Mouse (Mus musculus): ENCODE measurements around the gene Dnah3. TPM values are rescaled to one million over a fixed set of nuclear protein-coding genes. Genes with fewer than 3 reads are reported as not detected.

Gene Dnah3
- total RNA-seq, 2 experiments from 2014 or later = not detected

DNA sequence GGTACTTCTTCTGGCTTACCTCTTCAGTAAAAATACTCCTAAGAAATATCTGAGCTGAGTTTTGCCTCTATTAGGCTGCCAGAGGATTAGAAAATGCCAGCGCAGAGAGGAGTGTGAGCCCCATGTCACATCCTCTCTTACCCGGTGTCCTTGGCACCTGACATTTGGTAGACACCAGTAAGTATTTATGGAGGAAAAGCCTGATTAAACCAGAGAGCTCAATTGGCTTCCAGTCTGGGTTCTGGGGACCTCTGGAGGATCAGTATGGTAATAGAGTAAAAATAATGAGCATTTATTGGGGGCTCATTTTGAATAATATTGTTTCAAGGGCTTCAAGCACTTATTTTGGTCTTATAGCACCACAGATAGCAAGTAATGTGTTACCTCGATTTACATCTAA, 39.6 kb downstream of the Dnah3 start:
- ATAC-seq (ENCODE audit: poor library complexity, severe bottlenecking) = no peak

DNA sequence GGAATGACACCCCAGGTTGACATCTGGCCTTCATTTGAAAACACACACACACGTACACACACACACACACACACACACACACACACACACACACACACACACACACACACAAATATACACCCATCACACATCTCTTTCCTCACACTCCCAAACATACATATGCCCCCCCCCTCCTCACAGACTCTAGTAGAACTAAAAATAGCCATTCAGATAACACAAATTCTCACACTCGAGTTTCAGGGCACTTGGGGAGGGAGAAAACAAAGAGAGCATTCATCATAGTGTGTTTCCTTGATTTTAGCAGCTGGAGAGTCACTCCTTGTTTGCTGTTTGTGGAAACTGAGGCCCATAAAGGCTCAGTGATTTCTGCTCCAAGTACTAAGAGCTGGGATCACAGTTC, 41.1 kb downstream of the Dnah3 start:
- no peak for ATAC-seq (ENCODE audit: poor library complexity, severe bottlenecking)

- no peak for ATAC-seq (ENCODE audit: poor library complexity, severe bottlenecking)
Measured at GRCm38 (mm10) chr7:120050447-120050846, 44.6 kb downstream of the Dnah3 start.

DNA sequence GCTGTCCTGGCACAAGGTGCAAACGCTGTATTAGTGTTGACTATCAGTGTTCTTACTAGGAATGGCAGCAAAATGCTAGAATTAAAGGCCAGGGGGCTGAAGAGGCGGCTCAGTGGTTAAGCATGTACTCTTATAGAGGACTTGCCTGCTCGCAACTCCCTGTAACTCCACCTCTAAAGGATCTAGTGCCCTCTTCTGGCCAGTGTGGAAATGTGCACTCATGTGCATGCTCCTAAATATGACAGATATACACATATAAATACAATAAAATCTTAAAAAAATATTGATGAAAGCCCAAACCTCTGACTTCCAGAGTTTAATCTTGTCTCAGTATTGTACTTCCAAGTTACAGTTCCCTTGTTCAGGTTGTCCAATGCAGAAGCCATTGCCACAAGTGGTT, 51.1 kb downstream of the Dnah3 start:
- ATAC-seq (ENCODE audit: poor library complexity, severe bottlenecking) = no peak

GRCm38 (mm10) chr7:120036422-120036821, 58.7 kb downstream of the Dnah3 start:
- ATAC-seq (ENCODE audit: poor library complexity, severe bottlenecking) = no peak

DNA sequence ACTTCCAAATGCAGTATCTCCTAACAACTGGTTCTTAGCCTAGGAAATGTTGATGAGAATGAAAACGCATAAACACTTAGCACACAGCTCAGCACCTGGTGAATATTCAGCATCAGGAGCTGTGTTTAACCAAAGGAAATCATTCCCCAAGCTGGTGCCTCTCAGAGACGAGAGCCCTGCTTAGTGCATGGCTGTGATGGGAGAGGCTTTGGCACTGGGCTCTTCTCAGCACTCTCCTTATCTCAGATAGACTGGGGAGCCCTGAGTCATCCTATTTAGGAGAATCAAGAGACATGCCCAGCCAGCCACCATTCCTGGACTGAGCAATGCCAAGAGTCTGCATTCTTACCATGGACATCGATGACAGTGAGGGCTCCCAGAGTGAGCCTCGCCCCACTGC, 60.1 kb downstream of the Dnah3 start:
- ATAC-seq (ENCODE audit: poor library complexity, severe bottlenecking) = no peak

- ATAC-seq (ENCODE audit: poor library complexity, severe bottlenecking) = no peak
Measured at GRCm38 (mm10) chr7:120034566-120034965, 60.5 kb downstream of the Dnah3 start.

DNA sequence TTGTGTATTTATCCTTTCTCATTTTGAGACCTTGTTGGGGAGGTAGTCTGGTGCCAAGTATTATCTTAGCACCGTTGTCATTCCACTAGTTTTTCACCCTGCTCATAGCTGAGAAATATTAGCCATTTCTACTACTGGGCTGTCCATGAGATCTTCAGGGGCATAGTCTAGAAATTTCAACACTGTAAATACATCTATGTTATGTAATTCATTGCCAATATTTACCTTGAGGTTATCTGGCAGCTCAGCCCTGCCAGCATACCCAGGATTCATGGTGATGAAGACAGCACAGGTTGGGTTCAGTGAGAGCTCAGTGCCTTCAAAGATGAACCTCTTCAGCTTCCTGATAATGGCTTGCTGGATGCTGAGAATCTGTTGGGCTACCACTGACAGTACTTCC, 66.4 kb downstream of the Dnah3 start:
- ATAC-seq (ENCODE audit: poor library complexity, severe bottlenecking) = no peak

DNA sequence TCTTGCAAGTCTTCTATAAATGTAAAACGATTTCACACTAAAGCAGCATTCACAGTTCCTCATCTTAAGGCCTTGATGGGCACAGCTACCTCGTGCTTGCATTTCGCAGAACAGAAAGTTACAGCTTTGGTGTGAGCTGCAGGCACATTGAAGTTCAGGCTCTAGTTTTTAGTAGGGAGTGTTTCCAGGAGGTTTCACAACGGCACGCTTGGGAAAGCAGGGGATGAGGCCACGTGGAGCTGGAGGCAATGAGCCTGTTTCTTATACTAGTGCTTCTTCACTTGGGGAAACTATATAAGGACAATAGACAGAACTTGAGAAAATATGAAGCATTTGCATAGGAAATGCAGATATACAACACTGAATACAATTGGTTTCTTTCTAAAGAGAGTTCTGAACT, 98.0 kb downstream of the Dnah3 start:
- no peak for ATAC-seq (ENCODE audit: poor library complexity, severe bottlenecking)

GRCm38 (mm10) chr7:119985279-119985912, 109.7 kb downstream of the Dnah3 start:
- no peak for ATAC-seq (ENCODE audit: poor library complexity, severe bottlenecking)

DNA sequence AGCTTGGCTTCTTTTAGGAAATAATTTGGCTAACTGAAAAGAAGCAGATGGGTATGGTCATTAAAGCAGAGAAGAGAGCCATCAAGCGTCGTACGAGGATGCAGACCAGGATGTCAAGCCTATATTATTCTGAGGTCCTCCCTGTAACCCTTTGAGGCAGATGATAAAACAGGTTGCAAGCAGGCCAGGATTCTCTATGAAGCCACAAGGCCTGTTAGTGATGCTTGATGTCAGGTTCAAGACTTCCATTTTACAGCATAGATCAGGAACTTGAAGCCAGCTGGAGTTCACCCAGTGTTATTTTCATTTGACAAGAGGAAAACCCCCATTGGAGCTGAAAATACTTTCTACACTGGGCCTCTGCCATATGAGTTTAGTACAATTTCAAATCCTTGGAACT, 114.9 kb downstream of the Dnah3 start:
- no peak for ATAC-seq (ENCODE audit: poor library complexity, severe bottlenecking)

- no peak for ATAC-seq (ENCODE audit: poor library complexity, severe bottlenecking)
Measured at GRCm38 (mm10) chr7:119978576-119978975, 116.5 kb downstream of the Dnah3 start.

DNA sequence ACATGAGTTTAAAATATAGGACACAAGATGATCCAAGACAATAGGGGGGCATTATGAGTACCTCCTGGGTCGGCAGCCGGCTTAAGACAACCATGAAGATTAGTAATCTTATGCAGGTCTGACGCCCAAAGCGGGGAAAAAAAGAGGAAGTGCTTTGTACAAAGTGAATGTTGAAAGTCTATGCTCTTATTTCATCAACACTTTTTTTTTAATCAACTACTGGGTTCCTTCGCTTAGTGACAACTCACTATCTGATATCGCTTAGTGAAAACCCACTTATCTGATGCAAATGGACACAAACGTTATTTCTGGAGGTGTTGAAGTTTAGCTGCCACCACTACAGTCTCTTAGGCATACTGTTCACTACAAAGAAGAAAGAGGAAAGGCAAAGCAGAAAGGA, 117.5 kb downstream of the Dnah3 start:
- ATAC-seq (ENCODE audit: poor library complexity, severe bottlenecking) = peak; percentile 79

DNA sequence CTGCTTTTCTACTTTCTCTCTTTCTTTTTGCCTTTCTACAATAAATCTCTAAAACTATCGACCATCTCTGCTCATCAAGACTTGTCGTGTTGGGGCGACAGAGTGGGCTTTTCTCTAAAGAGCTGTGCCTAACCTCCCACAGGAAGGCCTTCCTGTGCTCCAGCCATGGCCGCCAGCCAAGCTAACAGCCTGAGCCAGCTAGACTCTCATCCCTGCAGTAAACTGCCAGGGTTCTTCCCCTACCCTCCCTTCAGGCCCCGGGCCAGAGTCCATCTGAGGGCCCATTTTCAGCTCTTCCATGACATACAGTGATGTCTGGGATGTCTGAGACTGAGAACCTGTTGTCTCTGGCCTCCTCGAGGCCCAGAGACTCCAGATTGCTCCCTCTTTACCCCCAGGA, 118.8 kb downstream of the Dnah3 start:
- no peak for ATAC-seq (ENCODE audit: poor library complexity, severe bottlenecking)

DNA sequence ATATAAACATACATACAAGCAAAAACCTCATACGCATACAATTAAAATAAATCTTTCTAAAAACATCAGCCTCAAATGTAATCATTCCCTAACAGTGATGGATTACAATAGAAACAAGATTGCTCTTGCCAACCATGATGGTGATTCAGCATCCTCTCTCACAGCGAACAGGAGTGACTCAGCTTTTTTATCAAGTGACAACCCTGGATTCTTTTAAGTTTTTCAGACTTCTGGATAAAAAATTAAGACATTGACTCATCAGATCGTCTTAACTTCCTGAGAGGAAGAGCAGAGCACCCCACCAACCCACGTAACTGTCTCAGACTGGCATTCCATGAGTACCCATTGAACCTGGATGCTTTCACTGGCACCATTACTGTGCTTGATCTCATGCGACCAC, 120.9 kb downstream of the Dnah3 start:
- no peak for ATAC-seq (ENCODE audit: poor library complexity, severe bottlenecking)

DNA sequence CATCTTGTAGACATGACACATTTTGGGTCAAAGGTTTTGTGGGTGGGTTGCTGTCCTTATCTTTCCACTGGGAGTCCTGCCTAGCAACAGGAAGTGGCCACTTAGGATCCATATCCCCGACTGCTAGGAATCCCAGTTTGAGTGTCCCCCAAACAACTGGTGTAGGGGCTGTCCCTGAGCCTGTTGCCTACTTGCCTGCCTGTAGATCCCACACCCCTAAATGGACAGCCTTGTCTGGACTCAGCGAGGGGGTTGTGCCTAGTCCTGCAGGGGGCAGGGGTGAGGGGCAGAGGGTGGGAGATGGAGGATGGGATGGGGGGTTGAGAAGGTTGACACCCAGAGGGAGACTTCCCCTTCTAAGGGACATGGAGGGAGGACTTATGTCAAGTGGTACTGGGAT, 125.8 kb downstream of the Dnah3 start:
- ATAC-seq (ENCODE audit: poor library complexity, severe bottlenecking) = no peak

DNA sequence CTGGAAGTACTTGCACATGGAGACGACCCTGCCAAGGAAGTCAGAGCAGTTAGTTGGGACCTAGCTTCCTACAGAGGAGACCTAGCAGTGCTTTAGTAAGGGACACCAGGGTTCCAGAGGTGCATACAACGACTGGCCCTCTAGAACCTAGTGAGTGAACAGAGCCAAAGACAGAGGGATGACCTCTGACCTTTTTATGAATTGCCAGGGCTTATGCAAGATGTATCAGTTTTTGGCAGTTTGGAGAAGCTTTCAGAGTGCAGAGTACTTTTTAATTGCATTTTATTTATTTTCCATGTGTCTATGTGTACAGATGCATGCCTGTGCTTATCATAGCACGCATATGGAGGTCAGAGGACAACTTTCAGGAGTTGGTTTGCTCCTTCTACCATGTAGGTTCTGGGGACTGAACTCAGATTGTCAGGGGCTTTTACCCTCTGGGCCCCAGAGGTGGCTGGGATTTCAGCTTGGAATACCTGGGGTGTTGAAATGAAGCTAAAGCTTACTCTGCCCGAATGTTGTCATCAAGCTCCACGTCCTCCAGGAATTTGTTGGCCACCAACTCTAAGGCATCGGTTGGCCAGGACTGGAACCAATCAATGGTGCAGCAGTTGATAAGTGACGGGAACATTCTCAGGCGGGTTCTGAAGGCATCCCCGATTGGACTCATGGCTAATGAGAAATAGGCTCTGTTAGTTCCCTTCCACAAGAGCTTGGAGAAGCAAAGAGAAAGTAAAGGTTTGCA, 129.3 kb downstream of the Dnah3 start:
- no peak for ATAC-seq (ENCODE audit: poor library complexity, severe bottlenecking)

DNA sequence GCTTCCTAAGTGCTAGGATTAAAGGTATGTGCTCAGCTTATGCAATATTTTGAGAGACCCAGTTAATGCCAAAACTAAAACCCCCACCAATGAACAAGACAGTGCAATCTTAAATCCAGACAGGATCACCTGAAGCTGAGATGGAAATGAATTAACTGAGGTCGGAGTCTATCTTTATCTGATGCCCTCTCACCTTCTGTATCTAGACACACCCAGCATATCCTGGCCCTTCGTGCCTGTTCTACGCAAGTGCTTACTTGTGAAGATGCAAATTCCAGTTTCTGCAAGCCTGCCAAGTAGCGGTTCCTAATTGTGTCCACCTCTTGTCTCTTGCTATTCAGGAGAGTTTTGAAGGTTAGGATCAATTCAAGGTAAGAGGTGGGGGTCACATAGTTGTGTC, 129.9 kb downstream of the Dnah3 start:
- no peak for ATAC-seq (ENCODE audit: poor library complexity, severe bottlenecking)

DNA sequence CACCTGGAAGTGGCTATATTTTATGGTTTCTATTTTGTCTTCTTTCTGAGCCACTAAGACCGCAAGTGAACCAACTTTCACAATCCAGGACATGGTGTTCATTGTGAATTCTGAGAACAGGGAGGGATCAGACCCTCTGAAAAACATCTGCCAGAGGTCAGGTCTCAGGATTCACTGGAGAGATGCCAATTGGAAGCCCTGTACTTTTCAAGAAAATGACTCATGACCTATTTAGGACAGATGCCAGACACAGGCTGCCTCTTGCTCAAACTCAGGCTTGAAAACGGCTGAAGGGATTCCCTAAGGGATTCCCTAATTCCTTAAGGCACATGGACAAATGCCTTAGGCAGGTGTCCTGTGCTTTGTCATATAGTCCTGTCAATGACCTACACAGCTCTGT, 134.0 kb downstream of the Dnah3 start:
- no peak for ATAC-seq (ENCODE audit: poor library complexity, severe bottlenecking)

DNA sequence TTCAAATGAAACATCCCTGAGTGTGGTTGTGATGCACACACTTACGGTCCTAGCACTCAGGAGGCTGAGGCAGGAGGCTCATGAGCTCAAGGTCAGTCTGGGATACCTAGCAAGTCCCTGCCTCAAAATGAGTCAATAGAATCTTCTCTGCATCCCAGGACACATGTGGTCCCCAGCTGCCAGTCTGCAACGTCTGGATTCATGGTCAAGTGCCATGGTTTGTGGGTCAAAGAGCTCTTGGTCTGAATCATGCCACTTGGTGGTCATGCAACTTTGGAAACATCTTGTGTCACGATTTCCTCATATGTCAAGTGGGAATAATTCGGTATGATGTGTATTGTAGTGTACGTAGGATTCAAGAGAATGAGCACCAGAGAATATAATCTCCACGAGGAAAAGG, 134.5 kb downstream of the Dnah3 start:
- ATAC-seq (ENCODE audit: poor library complexity, severe bottlenecking) = no peak

DNA sequence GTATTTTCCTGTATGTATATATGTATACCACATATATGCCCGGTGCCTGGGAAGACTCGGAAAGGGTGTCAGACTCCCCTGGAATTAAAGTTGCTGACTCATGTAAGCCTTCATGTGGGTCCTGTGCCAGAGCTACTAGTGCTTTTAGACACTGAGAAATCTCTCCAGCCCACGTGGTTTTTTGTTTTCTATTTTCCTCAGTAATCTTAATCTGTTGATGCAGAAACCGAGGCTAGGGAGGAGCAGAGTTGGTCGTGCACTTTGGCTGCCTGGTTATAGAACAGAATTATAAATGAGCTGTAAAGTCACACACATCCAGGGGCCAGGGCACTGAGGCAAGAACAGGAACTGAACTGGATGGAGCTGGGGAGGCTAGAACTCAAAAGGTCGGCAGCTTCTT, 135.1 kb downstream of the Dnah3 start:
- no peak for ATAC-seq (ENCODE audit: poor library complexity, severe bottlenecking)

DNA sequence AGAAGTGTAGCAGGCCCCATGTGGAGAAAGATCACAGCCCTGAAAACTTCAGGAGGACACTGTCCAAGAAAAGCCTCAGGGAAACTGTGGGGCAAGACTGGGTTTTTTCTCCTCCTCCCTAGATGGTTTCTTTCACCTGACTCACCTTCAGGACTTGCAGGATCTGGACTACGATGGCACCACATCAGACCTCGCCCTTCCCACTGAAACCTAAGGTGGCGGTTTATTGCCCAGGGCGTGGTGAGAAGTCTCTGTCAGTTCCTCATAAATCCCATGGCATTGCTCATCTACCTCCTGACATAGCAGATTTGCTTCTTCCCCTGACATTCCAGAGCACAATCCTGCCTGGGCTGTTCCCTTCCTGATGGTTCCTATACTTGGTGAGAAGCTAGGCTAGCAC, 135.6 kb downstream of the Dnah3 start:
- ATAC-seq (ENCODE audit: poor library complexity, severe bottlenecking) = no peak

DNA sequence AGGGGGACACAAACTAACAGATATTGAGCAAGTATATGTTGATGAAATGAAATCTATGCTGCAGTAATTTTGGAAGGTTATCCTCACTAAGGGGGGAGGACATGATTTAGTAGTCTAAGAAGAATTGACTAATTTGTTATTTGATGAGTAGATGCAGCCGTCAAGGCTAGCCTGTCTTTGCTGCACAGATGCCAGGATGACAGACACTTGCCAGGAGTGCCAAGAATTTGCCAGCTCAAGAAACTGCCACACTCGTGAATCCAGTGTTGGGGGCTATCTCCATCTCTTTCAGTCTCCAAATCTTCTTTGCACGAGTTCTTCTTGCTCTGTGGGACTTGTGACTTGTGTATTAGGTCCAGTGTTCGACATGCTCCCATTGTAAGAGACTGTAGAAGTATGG, 136.0 kb downstream of the Dnah3 start:
- no peak for ATAC-seq (ENCODE audit: poor library complexity, severe bottlenecking)

All from megakaryocyte, adult 5-6 weeks (primary cell).